Mouse (Mus musculus): ENCODE results near the gene Dpp6.
A peak's percentile ranks its signal among the peaks of the same experiment; 100 is the strongest.
"Not testable (repeated sequence)": the region's sequence is repeated elsewhere in the genome, so short reads cannot be mapped to it uniquely, and the experiment has no call there.

Dpp6 gene

DNA sequence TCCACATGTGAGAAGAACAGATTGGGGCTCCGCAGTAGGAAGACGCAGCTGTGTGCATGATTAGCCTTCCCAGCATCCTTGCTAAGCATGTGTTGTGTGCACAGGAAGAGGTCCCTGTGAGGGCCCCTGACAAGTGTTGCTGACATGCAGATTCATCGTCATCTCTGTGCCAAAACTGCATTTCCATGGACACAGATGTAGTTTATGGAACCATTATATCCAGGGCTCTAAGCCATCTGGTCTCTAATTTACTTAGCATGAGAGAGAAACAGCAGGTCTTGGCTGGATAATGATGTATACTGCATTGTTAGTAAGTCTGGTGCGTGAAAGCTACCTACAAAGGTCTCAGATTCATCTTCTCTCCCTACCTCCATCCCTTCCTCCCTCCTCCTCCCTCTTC, 673.9 kb downstream of the Dpp6 start:
- DNase-seq (ENCODE audit: low spot score) = no peak

DNA sequence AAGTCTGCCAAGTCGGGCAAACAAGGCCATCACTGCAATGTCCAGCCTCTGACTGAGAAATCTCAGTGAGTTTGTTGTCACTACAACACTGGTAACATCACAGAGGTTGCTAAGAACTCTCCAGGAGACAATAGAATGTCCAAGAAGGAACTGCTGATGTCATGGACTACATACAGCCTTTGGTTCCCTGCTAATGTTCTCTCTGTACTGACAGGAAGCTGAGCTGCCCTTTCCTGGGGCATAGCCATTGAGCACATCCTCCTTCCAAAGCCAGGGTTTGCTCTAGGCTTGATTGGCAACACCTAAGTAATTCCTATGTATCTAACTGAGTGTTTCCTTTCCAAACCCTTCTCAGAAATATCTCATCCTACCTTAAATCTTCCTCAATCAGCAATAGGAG, 684.3 kb downstream of the Dpp6 start, which contains the start of gene Speer4b:
Speer4b (minus strand) TSS at position 101 of the 400 bp plus-strand sequence.
- not testable (repeated sequence) for DNase-seq (ENCODE audit: low spot score)

DNA sequence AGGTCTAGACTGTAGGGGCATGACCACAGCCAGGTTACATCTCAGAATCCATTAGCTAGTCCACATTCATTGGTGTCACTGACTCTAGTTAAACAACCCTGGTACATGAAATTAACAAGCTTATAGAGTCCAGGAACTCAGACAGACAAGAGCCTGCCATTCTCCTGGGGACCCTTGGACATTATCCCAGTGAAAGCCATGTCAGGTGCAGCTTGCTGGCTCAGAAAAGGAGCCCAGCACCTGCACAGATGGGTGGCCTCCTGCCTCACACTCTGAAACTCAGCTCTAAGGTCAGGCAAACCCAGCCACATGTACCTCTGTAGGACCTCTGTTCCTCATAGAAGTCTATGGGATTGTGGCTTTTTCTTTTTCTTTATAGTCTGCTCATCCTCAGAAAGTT, 701.7 kb downstream of the Dpp6 start:
- no peak for DNase-seq (ENCODE audit: low spot score)

DNA sequence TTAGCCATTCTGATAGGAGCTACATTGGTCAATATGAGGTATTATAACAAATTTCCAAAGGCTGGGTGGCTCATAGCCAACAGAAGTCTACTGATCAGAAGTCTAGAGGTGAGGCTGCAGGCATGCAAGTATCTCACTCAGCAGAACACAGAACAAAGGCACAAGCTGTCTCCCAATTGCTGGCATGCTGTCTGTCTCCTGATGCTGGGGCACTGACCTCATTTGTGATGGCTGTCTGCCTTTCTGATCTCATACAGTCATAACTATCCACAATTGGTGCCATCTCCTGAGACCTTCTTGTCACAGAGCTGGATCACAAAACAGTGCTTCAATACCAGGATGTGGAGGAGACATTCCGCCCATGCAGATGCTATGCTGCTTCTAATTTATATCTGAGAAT, 709.9 kb downstream of the Dpp6 start:
- DNase-seq (ENCODE audit: low spot score) = no peak

DNA sequence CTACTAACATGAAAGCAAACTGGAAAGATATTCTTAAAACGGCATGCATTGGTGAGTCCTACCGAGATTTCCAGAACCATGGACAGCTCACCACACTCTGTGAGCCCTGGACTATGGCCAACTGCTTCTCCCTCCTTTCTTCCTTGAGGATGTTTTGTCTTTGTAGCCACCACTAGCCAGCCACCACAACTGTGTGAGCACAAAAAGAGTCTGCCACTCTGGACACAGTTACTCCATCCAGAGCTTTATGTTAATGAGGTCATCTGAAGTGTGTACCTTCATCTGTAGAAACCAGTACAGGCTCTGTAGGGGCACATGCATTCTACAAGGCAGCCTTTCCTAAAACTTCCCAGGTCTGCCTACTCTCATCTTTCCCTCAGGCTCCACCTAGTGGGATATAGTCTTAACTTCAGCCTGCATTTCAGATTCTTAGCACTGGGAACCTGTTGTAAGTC, 727.8 kb downstream of the Dpp6 start:
- DNase-seq (ENCODE audit: low spot score) = no peak

DNA sequence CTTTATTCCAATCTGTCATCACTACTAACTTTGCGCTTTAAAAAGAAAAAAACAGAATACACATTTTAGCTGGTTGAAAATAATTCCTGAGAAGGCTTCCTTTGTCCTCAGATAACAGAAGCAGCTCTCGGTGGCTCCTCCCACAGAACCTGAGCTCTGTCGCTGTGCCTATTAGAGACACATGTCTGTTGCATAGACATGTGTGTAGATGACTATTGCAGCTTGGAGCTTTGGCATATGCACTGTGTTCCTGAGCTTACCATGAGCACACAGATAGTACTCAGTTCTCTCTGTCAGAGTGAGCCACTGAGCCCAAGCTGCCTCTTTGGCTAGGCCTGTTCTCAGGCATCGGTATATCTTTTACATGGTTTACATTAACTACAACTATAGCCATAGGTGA, 732.3 kb downstream of the Dpp6 start:
- DNase-seq (ENCODE audit: low spot score) = no peak

DNA sequence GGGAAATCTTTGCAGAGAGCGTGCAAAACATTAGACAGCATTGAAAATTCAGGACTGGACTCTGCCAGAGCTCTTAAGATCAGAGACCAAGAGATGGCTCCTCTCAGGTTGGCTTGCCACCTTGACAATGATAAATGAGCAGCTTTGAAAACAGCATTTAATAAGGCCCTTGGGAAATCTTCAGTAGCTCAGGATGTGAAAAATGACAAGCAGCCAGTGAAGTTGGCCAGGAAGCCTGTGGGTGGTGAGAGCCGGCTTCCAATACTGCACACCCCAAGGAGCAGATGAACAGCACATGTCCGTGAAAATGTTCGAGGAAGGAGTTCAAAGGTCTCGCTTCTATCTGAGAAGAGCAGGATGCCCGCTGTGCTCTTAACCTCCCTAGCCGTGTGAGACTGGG, 748.7 kb downstream of the Dpp6 start:
- no peak for DNase-seq (ENCODE audit: low spot score)

DNA sequence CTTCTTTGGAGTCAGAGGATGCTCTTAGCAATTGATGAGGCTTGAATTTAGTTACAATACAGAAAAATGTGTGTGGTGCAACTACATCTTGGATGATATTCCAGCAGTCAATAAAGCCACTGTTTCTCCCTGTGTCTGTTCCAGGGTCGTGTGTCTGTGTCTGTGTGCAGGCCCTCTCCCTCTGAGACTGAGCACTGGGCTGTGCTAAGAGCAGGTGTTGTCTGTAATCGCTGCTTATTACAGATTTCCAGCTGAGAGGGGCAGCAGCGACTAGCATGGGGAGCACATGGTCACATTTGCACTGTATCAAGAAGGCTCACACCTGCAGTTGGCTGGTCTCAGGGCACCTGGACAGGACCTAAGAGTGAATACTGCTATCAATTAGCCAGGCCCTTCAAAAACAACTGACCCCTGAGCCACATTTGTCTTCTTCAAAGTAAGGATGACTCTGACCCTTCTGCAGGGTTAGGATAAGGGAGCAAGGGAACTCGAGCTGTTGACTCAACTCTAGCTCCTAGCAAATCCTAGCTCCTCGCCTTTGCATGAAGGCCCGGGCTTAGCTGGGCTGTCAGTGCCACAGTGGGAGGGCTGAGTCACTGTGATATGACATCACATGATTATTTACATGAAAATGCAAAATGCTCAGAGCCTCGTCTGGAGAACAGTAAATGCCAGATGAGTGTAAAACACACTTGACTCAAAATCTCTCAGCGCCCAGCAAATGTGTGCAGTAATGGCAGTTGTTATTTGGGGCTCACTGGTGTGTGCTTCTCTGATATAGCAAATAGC, 771.2 kb downstream of the Dpp6 start:
- DNase-seq (ENCODE audit: low spot score) = no peak

DNA sequence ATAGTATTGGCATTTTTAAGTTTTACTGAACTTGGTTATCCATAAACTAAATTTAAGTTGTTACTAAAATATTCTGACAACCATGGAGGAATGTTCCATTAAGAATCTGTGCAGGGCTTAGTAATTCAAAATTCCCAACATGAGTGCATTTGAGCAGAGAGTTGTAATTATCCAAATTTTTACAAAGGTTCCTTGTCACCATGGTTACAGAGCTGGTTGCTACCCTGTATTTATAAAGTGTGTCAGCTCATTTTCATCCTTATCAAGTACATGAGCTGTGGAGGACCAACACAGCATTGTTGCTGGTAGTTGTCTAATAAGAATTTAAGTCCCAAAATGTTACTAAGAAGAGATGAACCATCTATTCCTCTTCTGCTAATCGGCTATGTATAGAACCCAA, 787.1 kb downstream of the Dpp6 start:
- DNase-seq (ENCODE audit: low spot score) = no peak

DNA sequence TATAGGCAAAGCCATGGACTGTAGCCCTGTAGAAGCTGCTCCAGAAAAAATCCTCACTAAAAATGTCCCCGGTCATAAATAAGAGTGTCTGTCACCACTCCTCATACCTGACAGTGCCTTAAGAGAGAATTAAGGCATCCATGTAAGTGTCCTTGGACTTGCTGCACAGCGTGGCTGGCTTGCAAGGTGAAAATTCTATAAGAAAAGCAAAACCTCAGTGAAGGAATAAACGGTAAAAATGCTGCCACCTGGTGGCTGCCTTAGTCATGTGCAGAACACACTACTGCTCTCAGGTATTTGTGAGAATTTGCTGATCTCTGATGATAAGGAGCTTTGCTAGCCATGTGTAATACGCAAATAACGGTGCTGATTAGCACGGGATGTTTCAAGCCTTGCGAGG, 798.8 kb downstream of the Dpp6 start:
- peak; percentile 53 for DNase-seq (ENCODE audit: low spot score)

DNA sequence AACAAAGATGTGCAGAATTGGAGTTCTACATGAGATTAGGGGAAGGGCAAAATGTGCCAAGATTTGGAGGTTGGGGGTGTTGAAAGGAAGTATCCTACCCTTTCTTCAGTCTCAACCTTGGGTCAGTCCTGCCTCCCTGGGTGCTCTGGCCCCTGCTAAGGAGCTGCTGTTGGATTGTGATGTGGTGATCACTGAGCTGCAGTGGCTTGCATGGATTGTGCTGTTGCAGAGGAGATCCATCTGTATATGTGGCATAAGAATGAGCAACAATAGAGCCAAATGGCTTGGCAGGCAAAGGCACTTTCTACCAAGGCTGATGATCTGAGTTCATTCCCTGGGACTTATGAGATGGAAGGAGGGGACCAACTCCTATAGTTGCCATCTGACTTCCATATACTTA, 804.8 kb downstream of the Dpp6 start:
- no peak for DNase-seq (ENCODE audit: low spot score)

DNA sequence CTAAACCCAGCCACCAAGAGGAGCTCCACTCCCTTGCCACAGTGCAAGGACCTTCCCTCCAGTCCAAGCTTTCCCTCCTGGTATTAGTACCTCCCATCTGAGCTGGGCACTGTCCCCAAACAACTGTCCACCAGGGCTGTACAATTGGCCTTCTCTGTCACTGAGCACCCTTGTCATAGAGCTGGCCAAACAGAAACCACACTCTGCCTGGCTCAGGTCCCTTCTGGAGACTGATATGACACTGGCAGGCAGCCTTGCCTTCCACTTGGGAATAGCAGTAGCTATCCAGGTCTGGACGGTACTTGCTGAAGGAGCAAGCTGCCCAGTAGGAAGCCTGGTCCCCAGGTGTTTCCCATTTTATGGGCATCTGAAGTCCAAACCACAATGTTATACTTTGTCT, 806.9 kb downstream of the Dpp6 start:
- no peak for DNase-seq (ENCODE audit: low spot score)

DNA sequence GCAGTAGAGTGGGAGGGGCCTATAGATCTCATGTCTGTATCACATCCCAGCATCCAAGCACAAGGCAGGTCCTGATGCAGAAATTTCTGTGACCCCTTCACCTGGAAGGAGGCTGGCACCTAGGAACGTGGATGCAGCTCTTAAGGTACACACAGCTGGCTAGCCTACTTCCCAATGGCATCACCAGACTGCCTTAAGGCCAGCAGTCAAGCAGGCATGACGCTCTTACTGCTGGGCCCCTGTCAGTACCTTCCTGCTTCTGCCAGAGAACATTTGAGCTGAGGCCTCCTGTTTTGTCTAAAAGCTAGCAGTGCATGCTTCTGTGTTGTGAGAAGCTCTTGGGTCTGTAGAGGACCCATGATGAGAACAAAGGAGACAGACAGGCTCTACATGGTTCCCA, 815.1 kb downstream of the Dpp6 start:
- no peak for DNase-seq (ENCODE audit: low spot score)

DNA sequence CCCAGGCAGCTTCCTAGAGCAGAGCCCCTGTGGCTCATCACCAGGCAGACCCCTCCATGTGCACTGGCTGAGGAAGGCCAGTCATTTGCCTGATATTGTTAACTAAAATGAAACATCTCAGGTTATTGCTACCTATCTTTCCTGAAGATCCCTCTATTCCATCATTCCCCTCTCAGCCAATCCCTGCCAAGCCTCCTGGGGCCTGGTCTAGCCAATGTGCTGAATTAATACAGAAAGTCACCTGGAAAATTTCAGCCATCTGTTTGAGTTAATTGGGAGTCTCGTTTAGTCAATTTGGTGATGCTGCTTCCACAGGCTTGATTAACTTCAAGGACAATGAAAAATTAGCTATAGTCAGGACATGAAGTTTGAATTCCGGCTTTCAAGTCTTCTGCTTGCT, 818.9 kb downstream of the Dpp6 start:
- no peak for DNase-seq (ENCODE audit: low spot score)

DNA sequence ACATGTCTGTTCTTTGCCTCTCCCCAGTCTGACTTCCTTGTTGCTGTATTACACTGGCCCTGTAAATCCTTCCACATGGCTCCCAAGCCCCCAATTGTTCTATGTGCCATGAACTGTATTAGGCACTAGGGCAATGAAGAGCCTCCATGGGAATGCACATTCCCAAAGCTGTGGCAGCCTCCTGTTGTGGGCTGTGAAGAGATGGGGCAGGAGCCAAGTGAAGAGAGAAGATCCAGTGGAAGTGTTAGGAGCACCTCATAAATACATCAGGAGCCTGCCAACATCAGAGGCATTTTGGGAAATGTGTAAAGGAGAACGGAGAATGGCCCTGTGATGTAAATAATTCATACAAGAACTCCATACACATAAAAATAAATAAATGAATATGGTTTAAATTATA, 824.9 kb downstream of the Dpp6 start:
- DNase-seq (ENCODE audit: low spot score) = no peak

DNA sequence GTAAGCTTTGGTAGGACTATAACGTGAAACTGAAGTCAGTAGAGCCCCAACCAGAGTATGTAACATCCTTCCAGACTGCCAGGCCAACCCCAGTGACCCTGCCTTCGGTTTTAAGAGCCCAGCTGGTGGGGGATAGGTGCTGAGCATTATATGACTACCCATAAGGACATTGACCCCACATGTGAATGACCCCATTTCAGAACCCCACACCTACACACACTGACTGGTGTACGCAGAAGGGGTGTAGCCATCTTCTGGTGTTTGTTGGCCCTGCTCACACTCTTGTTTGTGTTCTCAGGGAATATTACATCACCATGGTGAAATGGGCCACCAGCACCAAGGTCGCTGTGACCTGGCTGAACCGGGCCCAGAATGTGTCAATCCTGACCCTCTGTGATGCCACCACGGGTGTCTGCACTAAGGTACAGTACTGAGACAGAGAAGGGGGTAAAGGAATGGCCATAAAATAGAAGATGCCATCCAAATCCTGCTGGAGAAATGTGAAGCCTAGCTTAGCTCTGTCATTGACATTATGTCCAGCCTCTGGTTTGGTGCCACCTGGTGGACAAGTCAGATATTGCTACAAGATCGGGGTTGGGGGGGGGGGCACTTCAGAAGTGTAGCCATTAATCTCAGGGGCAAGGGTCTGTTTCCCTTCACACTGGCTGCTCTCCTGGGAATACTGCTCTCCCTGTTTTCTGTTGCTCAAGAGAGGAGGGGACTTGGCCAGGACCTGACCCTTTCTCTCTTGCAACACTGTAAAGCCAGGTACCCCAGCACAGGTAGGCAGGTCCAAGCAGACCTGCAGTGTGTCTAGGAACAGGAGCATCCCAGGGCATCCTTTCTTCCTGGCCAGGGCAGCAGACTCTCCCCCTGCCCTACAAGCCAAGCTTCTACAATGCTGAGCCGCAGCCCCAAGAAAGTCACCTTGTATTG, 835.1 kb downstream of the Dpp6 start:
- DNase-seq (ENCODE audit: low spot score) = peak; percentile 18

DNA sequence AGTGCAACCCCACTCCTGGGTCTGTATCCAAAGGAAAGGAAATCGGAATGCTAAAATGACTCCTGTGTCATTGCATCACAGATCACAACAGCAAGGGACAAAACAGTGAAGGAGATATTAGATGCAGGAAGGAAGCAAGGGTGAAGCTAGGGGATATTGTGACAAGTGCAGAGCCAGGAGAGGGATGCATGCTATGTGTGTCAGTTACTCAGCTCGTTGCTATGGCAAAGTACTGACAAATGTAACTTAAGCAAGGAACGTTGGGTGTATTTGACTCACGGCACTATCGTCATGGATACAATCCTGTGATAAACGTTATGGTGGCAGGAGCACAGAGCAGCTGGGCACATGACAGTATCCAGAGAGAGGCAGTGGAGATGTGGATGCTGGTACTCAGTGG, 839.1 kb downstream of the Dpp6 start:
- DNase-seq (ENCODE audit: low spot score) = no peak

DNA sequence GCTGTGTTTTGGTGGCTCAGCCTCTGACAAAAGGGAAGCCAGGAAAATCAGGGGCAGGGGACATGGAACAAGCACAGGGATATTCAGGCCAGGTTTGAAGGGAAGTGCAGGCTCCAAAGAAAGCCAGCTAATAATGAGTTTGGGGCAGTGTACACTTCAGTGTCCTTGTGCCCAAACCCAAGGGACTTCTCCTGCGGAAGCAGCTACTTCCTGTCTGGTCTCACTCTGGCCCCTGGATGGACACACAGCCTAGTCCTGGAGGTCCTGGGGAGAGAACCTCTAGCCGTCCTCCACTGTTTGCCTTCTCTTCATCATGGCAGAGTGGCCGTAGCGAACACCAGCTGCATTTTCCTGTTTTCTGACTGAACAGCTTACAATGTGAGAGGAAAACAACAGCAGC, 840.7 kb downstream of the Dpp6 start:
- no peak for DNase-seq (ENCODE audit: low spot score)

DNA sequence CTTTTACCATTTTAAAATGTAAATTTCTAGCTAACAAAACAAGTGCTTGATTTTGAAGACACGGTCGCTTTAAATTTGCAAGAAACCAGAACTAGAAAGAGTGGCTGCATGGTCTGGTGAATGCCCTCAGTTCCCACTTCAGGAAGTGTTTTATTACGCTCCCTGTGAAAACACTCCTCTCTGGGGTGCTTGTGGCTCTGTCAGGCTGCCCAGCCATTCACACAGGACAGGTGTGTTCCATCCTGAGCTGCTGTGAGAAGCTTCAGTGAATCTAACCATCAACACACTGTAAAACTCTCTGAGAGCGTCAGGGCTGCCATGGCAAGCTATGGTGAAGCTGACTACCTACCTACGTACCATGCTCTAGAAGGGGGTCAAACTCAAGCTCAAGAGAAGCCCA, 841.2 kb downstream of the Dpp6 start:
- DNase-seq (ENCODE audit: low spot score) = no peak

DNA sequence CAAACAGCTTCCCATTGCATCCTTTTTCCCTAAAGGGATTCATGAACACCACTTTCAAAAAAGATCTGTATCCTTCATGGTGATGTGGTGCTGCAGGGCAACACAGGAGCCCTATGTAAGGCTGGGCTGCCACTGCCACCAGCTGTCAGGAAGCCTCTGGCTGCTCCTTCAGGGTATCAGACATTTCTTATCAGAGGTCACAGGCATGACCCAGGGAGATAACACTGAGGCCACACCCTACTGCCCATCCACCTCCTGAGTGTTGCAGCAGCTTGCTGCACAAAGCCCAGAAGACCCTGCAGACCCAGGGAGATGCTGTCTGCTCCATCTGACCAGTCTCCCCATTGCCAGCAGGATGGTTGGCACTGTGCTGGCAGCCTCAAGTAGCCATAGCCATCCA, 841.6 kb downstream of the Dpp6 start:
- DNase-seq (ENCODE audit: low spot score) = no peak

DNA sequence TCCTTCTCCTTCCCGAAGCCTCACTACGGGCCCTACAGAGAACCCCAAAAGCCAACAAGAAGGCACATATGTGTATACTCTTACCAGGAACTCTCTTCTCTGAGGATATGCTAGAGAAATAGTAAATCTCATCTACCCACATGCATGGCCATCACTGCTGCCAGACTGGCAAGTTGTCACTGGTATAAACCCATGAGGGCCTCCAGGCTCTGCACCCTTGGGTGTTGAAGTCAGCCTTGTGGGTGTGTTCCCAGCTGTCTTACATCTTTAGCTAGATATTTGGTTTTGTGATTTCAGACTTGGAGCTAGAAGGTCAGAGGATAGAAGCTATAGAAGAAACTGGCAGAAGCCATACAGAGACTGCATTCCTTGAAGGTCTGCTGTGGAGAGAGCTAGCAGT, 842.0 kb downstream of the Dpp6 start:
- DNase-seq (ENCODE audit: low spot score) = no peak

DNA sequence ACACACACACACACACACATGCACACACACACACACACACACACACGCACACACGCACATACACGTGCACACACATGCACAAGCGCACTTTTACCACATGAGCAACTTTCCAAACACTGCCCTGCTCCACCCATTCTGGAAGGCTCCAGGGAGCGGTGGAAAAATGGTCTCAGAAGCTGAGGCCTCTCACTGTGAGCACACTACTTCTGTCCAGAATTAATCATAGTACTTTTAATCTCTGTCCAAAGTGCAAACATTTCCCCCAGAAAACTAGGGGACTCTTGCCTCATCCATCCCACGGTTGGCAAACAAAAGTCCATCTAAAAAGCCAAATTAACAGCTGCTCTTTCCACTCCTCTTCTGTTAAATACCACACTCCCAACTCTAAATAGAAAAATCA, 842.8 kb downstream of the Dpp6 start:
- DNase-seq (ENCODE audit: low spot score) = no peak

DNA sequence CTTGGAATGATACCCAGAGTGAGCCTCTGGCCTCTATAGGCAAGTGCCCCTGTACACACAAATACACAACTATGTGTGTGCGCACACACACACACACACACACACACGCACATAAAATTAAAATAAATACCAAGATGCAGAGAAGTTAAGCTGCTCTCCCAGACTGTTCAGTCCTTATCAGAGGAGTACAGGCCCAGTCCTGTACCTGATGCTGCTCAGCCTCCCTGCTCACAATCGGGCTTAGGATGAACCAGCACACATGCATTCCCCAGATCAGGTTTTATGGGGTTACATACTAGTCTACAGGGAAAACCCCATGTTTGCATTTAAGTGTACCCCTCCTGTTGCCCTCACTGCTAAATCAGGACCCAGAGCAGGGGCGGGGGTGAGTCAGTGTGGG, 847.1 kb downstream of the Dpp6 start:
- DNase-seq (ENCODE audit: low spot score) = no peak

All from adipocyte (in vitro differentiated cells).